Mouse (Mus musculus): ENCODE data around the gene Tmem119.
"Not testable (repeated sequence)": the region's sequence is repeated elsewhere in the genome, so short reads cannot be mapped to it uniquely, and the experiment has no call there.

Gene Tmem119

DNA sequence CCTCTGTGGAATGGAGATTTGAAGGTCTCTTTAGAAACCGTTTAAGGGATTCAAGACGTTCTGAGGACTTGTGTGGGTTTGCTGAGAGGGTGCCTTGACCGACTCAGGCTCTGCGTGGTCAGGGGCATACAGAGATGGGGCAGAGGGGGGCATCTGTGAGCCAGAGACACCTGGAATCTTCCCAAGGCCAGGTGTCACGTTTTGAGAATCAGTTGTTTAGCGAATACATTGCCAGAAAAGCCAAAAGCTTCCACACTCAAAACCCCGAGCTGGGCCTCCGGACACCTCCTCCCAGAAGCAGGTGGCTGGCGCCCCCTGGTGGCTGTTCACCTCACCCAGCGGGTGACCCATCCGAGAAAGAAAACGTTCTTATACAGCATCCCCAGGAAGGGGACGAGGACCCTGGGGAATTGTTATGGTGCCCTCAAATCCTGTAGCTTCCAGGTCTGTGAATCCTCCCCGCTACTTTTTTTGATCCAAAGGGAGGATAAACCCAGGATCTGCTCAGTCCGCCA lies 15.4 kb upstream of the Tmem119 start:
- no peak for DNase-seq

DNA sequence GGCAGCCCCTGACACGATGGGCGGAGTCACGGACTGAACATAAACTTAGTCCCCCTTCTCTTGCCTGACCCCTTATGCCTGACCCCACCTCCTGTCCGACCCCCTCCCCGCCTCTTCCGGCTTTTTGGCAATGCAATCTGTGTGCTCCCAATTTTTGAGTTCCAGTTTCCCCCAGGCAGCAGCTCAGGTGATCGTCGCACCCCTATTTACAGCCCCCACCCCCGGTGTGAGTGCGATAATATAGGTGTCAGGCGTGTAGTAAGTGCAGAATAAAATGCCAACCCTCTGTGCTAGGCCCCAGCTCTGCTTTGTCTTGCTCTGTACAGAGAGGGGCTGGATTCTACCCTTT lies 14.7 kb upstream of the Tmem119 start:
- no peak for DNase-seq

DNA sequence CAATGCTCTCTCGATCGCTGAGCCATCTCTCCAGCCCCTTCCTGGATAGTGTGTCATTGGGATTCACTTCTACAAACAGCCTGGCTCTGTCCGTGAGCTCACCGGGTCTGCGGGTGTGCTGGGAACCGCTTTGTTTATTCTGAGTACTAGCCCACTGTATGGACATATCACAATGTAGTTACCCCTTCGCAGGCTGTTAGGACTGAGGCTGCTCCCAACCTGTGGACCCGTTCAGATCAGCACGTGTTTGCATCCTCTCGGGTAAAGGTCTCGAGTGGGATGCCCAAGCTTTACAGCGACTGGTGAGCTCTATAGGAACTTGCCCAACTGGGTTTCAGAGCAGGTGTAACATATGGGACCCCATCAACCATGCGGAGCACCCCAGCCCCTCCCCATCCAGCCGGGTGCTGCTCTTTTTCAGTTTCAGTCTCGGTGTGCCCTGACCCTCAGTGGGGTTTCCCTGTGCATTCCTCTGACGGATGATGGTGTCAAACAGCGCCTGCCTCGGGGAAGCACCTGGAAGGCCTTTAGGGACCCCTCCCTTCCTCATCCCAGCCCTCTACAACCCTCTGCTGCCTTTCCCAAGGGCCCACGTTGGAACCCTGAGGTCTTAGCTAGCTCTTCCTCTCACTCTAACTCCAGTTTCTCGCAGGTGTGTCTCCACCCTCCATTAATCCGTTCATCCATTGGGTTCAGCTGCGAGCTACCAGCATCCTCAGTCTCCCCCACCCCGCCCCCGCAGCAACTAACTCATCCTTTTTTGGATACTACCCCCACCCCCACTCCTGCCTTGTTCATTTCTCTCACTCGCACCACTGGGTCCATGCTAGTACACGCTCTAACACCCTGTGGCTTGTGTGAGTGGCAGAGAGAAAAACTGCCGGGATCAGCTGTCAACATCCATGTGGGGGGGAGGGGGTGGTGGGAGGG lies 14.1 kb upstream of the Tmem119 start:
- DNase-seq = no peak

DNA sequence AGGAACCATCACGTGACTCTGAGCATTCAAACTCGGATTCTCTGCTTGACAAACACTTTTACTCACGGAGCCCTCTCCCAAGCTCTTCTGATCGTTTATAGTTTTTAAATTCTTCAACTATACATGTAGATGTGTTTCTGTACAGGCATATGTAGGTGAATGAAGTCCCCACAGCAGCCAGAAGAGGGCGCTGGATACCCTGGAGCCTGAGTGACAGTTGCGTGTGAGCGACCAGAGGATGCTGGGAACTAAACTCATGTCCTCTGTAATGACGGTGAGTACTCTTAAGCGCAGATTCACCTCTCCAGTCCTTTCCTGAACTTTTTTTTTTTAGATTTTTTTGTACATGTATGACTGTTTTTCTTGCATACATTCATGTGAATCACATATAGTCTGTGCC lies 13.3 kb upstream of the Tmem119 start:
- no peak for DNase-seq

DNA sequence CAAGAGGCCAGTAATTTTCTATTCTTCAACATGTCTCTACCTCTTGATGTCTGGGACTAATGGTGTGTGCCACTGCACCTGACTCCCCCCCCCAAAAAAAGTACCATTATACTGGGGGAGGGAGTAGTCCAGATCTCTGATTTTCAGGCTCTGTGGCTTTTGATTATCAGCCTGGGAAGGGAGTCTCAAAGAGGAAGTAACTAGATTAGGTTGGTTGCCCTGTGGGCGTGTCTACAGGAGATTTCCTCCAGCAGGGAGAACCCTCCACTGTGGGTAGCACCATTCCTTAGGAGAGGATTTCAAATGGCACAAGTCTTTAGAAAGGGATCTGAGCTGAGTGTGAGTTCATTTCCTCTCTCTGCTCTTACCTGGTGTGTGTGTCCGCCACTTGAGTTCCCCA lies 12.3 kb upstream of the Tmem119 start:
- DNase-seq = no peak

DNA sequence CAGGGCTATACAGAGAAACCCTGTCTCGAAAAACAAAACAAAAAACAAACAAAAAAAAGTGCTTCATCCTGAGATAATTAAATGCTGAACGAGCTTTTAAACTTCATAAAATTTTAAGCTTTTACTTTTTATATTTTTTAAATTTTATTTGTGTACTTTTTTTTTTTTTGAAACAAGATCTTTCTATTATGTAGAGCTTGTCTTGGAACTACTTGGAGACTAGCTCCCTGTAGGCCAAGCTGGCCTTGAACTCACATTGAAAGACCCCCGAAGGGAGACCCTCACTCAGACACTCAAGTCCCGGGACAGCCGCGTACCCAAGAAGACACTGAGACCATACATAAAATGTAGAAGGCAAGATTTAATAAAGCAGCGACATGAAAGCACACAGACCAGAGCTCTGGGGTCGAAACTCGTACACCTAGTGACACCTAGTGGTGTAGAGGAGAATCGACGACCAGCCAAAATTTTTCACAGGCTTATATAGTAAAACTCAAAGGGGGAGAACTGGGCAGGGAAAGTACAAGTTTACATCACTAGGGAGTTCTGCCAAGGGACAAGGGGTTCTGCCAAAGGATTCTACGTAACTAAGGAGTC lies 11.6 kb upstream of the Tmem119 start:
- DNase-seq = not testable (repeated sequence)

DNA sequence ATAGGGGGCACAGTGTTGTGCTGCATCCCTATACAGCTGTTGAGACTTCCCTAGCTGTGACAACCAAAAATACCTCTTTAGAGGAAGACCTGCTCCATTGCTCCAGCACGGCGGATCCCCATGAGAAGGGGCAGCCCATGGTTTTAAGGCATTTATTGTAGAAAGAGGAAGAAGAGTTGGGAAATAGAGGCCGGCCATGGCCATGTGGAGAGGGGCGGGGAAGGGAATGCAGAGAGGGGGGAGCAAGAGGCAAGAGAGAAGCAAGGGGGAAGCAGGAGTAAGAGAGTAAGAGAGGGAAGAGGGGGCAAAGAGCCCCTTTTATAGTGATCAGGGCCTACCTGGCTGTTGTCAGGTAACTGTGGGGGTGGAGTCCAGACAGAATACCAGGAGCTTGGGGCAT lies 9.8 kb upstream of the Tmem119 start:
- DNase-seq = no peak

DNA sequence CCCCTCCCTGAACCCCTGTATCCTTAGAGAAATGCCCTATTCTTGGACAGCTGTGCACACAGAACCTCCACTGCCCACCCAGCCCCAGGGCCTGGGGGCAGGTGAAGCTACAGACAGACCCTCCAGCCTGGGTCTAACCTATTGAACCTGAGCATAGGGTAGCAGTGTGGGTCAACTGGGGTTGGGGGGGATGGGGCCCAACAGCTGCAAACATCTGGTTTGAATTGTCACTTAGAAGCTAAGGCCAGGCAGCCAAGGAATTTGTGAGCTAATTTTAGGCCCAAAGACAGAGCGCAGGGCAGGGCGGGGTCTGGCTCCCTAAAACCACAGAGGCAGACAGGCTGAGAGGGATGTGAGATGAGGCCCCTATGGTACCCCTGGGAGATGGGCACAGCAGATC lies 7.9 kb upstream of the Tmem119 start:
- no peak for DNase-seq

DNA sequence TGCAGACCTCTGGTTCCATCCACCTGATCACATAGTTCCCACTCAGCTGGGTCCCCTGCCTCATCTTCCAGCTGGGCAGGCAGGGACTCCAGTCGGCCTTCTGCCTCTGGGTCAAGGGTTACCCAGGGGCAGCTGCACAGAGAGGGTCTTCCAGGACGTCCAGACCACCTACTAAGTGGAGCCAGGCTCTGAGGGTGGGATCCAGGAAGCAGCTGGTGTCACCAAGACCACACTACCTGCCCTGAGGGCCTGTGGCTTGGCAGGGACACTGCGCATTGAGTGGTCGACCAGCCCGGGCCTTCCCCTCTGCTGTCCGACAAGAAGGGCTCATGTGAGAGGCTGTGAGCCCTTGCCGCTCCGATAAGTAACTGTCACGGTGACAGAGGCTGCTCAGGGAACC lies 7.4 kb upstream of the Tmem119 start:
- DNase-seq = no peak

DNA sequence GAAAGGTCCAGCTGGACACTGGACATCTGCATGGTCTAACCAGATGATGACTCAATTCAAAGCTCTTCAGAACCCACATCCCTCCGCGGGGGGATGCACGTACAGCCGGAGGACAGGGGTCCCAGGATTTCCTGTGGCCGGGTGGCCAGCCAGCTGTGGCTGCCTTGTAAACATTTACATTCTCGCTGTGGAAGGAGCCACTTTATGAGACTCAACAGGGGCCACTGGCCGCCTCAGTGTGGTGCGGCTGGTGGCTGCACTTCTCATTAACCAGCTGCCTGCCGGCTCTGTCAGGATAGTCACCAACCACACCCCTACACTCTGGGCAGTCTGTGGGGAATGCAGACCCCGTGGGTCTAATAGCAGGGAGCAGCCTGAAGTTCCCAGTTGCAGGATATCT lies 6.1 kb upstream of the Tmem119 start:
- DNase-seq = no peak

DNA sequence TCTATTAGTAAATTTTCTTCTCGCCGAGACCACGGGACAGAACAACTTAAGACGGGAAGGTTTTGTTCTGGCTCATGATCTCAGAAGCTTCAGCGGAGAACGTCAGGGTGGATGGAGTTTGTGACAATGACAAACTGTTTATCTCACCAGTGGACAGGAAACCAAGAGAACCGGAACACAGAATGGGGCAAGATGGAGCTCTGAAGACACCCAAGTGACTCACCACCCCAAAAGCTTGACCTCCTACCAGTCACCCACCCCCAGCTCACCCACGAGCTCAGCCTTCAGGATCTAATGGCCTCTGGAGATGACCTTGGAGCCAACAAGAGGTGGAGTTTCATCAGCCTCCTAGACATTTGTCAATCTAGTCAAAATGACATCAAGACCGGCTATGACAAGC lies 5.0 kb upstream of the Tmem119 start:
- no peak for DNase-seq

DNA sequence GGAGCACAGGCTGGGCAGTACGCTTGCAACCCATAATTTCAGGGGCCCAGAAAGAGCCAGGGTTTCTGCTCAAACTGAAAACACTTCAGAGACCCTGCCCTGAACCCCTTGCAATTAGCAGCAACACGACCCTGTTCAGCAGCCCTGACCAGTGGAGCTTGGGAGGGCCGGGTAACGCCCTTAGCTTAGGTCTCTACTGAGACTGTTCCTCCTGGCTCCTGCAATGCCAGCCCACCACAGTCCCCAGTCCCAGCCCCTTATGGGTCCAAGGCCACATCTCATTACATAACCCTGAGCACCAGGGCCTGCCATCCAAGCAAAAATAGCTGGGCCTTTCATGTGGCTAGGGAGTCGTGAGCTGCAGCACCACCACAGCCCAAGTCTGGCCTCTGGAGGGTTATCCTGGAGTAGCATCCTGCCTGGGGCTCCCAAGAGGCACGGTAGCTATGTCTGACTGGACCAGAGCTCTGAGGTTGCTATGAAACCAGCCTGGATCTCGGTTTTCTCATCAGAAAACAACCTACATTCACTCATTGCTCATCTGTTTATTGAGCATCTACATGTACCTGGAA lies 4.2 kb upstream of the Tmem119 start:
- DNase-seq = no peak

DNA sequence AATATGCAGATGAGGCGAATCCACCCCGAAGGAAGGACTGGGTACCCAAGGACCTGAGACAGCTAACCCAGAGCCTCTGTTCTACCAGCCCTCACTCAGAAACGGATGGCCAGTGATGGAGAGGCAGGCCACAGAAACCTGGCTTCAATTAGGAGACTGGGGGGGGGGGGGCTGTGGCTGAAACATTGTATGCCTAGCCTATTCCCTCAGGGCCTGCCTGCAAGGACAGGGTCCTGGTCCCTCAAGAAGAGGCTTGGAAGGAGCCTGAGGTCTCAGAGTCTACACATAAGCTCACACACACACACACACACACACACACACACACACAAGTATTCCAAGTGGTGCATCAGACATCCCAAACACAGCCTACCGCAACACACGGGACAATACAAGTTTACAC lies 625 bp downstream of the Tmem119 start:
- DNase-seq = no peak

DNA sequence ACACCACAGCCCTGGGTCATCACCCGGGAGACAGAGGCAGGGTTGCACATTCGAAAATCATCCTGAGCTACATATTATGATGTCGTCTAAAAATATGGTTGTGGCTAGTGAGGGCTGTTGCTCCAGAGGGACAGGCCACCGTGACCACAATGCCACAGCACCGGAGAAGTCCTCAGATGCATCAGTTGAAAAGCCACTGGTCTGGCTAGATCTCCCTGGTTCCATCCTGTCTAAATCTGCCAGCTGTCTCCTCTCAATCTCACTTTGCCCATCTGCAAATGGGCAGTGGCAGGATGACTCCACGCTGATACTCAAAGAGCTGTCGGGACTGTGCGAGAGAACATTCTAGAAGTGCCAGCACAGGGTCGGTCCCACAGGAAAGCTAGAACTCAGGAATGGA lies 1.8 kb downstream of the Tmem119 start:
- DNase-seq = no peak

DNA sequence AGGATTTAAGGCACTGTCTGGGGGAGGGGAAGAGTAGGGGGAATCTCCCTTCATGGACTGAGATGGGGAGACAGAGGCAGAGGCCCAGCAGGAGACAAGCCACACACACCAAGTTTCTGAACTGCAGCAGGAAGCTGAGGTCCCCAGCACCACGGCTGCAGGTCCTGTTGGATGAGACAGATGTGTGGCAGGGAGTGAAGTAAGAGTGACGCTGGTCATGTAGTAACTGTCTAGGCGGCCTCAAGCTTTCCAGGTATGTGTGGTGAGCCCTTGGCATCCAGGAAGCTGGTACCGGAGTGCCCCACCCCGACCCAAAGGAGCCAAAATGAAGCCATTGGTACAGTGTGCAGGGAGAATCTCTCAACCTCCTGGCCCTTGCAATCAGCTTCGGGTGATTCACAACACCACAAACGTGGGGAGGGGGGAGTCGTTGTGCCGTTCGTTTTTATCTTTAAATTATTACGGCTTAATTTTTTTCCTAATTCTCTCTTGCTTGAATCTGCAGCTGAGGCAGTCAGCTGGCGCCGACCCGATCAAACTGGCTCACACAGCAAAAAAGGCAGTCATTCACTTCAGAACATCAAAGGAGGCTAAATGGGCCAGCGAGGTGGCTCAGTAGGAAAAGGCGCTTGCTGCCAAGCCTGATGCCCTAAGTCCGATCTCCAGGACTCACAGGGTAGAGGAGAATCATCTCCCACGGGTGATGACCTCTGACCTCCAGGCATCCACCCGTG lies 3.0 kb downstream of the Tmem119 start:
- no peak for DNase-seq

DNA sequence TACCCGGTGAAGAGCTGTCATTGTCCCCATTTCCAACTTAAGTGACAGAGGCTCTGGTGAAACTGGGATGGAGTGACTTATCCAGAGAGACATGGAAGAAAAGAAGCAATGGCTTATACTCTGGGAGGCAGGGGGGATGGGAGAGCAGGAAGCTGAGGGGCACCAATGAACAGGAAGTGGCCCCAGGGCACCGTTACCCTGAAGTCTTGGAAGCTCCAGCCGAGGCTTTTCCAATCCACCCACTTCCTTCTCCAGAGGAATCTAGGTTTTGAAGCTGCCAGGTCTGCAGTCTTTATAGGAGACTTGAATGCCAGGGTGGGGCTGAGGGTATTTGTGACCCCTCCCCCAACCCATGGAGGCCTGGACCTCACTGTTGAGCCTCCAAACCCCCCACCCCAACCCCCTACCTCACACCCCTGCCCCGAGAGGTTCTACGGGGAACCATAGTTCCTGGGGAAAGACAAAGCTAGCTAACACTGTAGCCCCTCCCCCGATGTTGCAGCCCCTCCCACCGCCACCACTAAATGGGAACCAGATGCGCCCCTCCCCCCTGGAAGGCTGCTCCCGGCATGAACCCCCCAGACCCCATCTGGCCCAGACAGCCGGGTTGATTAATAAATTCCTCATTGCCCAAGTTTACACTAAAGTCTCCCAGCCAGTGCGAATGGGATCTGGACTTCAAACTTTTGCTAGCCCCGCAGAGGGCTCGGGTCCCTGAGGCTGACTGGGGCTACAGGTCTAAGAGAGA lies 3.7 kb downstream of the Tmem119 start:
- DNase-seq = no peak

DNA sequence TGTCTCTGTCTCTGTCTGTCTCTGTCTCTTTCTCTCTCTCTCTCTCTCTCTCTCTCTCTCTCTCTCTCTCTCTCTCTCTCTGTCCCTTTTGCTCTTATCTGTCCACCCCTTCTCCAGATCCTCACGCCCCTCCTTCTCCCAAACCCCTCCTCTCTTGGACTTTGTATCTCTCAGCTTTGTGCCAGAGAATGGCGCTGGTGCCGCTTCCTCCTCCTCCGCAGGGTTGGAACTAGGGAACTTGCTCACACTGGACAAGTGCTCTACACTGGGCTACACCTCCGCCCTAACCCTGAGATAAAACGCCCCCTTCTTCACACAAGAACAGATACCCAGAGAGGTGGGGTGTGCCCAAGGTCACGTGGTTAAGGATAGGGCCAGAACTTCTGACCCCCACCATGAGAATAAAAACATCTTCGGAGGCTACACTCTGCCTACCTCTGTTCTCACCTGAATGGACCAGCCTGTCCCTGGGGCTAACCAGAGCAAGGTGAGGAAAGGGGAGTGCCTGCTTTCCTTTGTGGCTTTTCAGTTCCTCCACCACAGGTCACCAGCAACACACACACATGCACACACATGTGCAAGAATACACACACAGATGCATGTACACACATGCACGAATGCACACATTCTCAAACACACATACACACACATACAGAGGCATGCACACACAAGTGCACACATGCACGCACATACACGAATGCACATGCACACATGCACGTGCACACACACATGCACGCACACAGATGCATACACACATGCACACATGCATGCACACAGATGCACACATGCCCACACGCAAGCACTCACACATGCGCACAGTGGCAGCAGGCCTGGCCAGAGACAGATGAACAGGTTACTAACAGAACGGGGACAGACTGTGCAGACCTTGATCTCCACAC lies 8.9 kb downstream of the Tmem119 start:
- DNase-seq = no peak

DNA sequence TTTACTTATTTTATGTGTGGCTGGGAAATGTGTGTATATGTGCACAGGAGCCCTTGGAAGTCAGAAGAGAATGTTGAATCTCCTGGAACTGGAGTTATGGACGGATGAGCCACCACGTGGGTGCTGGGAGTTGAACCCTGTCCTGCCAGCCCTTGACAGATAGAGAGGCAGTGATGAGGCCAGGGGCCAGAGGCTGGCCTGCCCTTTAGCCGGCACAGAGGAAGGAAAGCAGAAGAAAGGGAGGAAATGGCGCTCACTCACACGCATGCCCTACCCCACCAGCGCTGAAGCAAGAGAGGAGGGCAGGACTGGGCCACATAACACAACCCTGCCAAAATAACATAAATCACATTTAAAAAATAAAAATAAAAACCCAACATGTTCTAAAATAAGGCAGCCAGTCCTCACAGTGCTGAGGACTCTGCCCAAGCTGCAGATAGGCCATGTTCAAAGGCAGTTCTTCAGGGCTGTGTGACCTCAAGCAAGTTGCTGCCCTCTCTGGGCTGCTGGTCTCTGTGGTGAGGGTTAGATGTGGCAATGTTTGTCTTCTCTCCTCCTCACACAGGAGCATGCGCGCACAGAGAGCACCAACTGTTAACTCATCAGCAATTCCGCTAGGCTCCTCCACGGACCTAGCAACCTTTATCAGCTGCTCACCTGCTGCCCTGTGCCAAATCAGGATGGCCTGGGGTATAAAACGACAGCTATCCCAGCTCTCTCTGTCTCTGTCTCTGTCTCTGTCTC lies 9.7 kb downstream of the Tmem119 start:
- no peak for DNase-seq

DNA sequence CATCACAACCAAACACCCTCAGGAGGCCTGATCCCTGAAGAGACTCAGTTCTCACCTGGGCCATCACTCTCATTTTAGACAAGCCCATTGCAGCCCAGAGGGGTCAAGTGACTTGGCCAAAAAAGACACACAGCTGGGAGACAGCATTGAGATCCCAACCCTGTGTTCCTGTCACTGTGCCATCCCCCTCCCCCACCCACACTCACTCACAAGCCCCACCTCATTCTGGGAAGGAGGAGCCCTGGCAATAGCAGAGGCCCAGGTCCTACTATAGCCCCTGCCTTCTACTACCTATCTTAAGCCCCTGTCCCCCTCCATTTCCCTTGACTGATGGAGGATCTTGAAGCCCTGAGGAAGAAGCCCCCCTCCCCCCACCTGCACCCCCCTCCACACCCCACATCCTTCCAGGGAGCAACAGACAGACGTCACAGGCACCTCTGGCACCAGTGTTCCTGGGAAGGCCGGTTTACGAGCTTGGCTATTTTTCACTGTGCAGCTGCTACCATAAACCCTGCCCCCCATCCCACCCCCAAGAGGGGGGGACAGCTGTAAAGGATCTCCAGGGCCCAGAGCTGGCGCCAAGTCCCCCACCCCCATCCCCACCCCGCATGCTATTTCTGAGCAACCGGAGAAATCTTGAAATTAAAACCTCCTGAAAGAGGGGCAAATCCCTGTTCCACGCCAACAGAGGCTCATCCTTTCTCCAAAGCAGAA lies 11.1 kb downstream of the Tmem119 start:
- no peak for DNase-seq

DNA sequence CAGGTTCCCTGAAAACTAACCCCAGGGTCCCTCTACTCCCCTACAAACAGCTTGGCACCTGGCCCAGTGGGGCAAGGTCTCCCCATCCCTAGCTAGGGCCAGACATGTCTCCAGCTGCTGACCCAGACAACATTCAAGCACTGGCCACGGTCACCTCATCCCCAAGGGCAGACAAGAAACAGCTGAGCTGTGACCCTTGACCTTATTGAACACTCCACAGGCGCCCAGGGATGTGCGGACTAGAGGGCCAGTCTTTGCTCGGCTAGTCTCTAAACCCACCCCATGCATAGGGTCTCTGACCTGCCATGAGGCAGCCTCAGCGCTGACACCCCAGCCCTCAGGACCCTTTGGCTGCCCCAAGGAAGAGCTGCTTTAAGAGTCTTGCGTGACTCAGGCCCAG lies 11.7 kb downstream of the Tmem119 start:
- DNase-seq = no peak

Measured in layer of hippocampus, adult 9-11 months (tissue).